Mouse (Mus musculus) megakaryocyte progenitor cell, adult 5-6 weeks (primary cell): Measurements from ENCODE around the gene 1700025F22Rik. TPM values are rescaled to one million over a fixed set of nuclear protein-coding genes. Genes with fewer than 3 reads are reported as not detected.
"Not testable (repeated sequence)": the region's sequence is repeated elsewhere in the genome, so short reads cannot be mapped to it uniquely, and the experiment has no call there.

Source experiments
- ATAC-seq: replicated peaks from 2 replicates; pipeline ENCODE4 v1.8.0; 2016; ENCODE audit warnings: mild to moderate bottlenecking, moderate TSS enrichment, inconsistent platforms; ENCODE audit not compliant: poor library complexity
- total RNA-seq, 2 experiments: library from RNA; stranded (forward) in 1 of 2; stranded (reverse) in 1 of 2; fragments of 157-497, 149-512 nt in 1 of 2; fragments of 200-1000 nt in 1 of 2; gene quantifications; 2 replicates each; pipeline versions ENCODE4 v1.2.3 to v1.2.4; 2015 to 2017

The 1700025F22Rik gene
- not detected in 2 replicates for total RNA-seq (2015)
- not detected in 2 replicates for total RNA-seq (2017)

GRCm38 (mm10) chr19:11165172-11165571 lies at the start of gene 1700025F22Rik:
TSS of gene 1700025F22Rik (minus strand) at chr19:11165320.
- peak; percentile 68 for ATAC-seq

- ATAC-seq: no peak
Measured at GRCm38 (mm10) chr19:11196546-11196945, 31.4 kb upstream of the 1700025F22Rik start, which contains the start of gene Ms4a13. TSS of gene Ms4a13 (minus strand) at chr19:11196737.

- no peak; the same call in 1 of the 2 replicates for ATAC-seq
Measured at GRCm38 (mm10) chr19:11192552-11192951, 27.4 kb upstream of the 1700025F22Rik start.

- no peak for ATAC-seq
Measured at GRCm38 (mm10) chr19:11184121-11184520, 19.0 kb upstream of the 1700025F22Rik start.

GRCm38 (mm10) chr19:11177464-11177863 lies 12.3 kb upstream of the 1700025F22Rik start:
- ATAC-seq: no peak

- not testable (repeated sequence) for ATAC-seq
Measured at GRCm38 (mm10) chr19:11157890-11158289, 7.2 kb downstream of the 1700025F22Rik start.

- ATAC-seq: no peak
Measured at GRCm38 (mm10) chr19:11135336-11135735, 29.8 kb downstream of the 1700025F22Rik start.

- ATAC-seq: no peak
Measured at GRCm38 (mm10) chr19:11134852-11135251, 30.3 kb downstream of the 1700025F22Rik start.

- ATAC-seq: not testable (repeated sequence)
Measured at GRCm38 (mm10) chr19:11130776-11131175, 34.3 kb downstream of the 1700025F22Rik start, which contains the start of gene 1700017D01Rik. TSS of gene 1700017D01Rik (minus strand) at chr19:11130876.

GRCm38 (mm10) chr19:11129702-11130101 lies 35.4 kb downstream of the 1700025F22Rik start:
- no peak for ATAC-seq

- peak; percentile 96 for ATAC-seq
Measured at GRCm38 (mm10) chr19:11121016-11121420, 44.1 kb downstream of the 1700025F22Rik start.

- peak; percentile 66 for ATAC-seq
Measured at GRCm38 (mm10) chr19:11119338-11119737, 45.8 kb downstream of the 1700025F22Rik start.

GRCm38 (mm10) chr19:11107746-11108145 lies 57.4 kb downstream of the 1700025F22Rik start:
- ATAC-seq: peak; percentile 96

- ATAC-seq: peak; percentile 63
Measured at GRCm38 (mm10) chr19:11101880-11102279, 63.2 kb downstream of the 1700025F22Rik start.

- ATAC-seq: peak; percentile 61
Measured at GRCm38 (mm10) chr19:11098401-11098800, 66.7 kb downstream of the 1700025F22Rik start.

GRCm38 (mm10) chr19:11092131-11092530 lies 73.0 kb downstream of the 1700025F22Rik start:
- ATAC-seq: peak; percentile 50; the same call in 1 of the 2 replicates

Other genes with a start within 250 kb of the 1700025F22Rik start
- gene Zp1, start 244.7 kb downstream of the 1700025F22Rik start, total RNA-seq (2015): not detected in 2 replicates
- gene Zp1, start 244.7 kb downstream of the 1700025F22Rik start, total RNA-seq (2017): not detected in 2 replicates
- gene Ptgdr2, start 228.2 kb downstream of the 1700025F22Rik start, total RNA-seq (2015): 0.07 and 0.17 TPM in 2 replicates
- 0.07 TPM in 1 of 2 replicates, not detected in the other for gene Ptgdr2, start 228.2 kb downstream of the 1700025F22Rik start, total RNA-seq (2017)
- gene Ccdc86, start 216.1 kb downstream of the 1700025F22Rik start, total RNA-seq (2015): 28.1 and 31.0 TPM in 2 replicates
- gene Ccdc86, start 216.1 kb downstream of the 1700025F22Rik start, total RNA-seq (2017): 17.6 and 20.5 TPM in 2 replicates
- gene Ms4a10, start 190.7 kb downstream of the 1700025F22Rik start, total RNA-seq (2015): not detected in 2 replicates
- gene Ms4a10, start 190.7 kb downstream of the 1700025F22Rik start, total RNA-seq (2017): not detected in 2 replicates
- not detected in 2 replicates for gene Ms4a15, start 172.1 kb downstream of the 1700025F22Rik start, total RNA-seq (2015)
- gene Ms4a15, start 172.1 kb downstream of the 1700025F22Rik start, total RNA-seq (2017): not detected in 2 replicates
- gene Ms4a18, start 147.3 kb downstream of the 1700025F22Rik start, total RNA-seq (2015): not detected in 2 replicates
- not detected in 2 replicates for gene Ms4a18, start 147.3 kb downstream of the 1700025F22Rik start, total RNA-seq (2017)
- 0.17 TPM in 1 of 2 replicates, not detected in the other for gene Ms4a8a, start 84.2 kb downstream of the 1700025F22Rik start, total RNA-seq (2015)
- 1.5 TPM in 1 of 2 replicates, not detected in the other for gene Ms4a8a, start 84.2 kb downstream of the 1700025F22Rik start, total RNA-seq (2017)
- not detected in 2 replicates for gene 1700017D01Rik, start 34.4 kb downstream of the 1700025F22Rik start, total RNA-seq (2015)
- gene 1700017D01Rik, start 34.4 kb downstream of the 1700025F22Rik start, total RNA-seq (2017): not detected in 2 replicates
- gene Ms4a13, start 31.4 kb upstream of the 1700025F22Rik start, total RNA-seq (2015): not detected in 2 replicates
- not detected in 2 replicates for gene Ms4a13, start 31.4 kb upstream of the 1700025F22Rik start, total RNA-seq (2017)
- not detected in 2 replicates for gene Ms4a12, start 67.1 kb upstream of the 1700025F22Rik start, total RNA-seq (2015)
- not detected in 2 replicates for gene Ms4a12, start 67.1 kb upstream of the 1700025F22Rik start, total RNA-seq (2017)
- gene Ms4a1, start 100.9 kb upstream of the 1700025F22Rik start, total RNA-seq (2015): not detected in 2 replicates
- not detected in 2 replicates for gene Ms4a1, start 100.9 kb upstream of the 1700025F22Rik start, total RNA-seq (2017)
- not detected in 2 replicates for gene Ms4a5, start 118.6 kb upstream of the 1700025F22Rik start, total RNA-seq (2015)
- gene Ms4a5, start 118.6 kb upstream of the 1700025F22Rik start, total RNA-seq (2017): not detected in 2 replicates
- gene Ms4a14, start 149.1 kb upstream of the 1700025F22Rik start, total RNA-seq (2015): not detected in 2 replicates
- gene Ms4a14, start 149.1 kb upstream of the 1700025F22Rik start, total RNA-seq (2017): not detected in 2 replicates
- not detected in 2 replicates for gene Ms4a7, start 170.8 kb upstream of the 1700025F22Rik start, total RNA-seq (2015)
- 0.64 TPM in 1 of 2 replicates, not detected in the other for gene Ms4a7, start 170.8 kb upstream of the 1700025F22Rik start, total RNA-seq (2017)
- gene Ms4a4a, start 210.2 kb upstream of the 1700025F22Rik start, total RNA-seq (2015): 0.49 TPM in 1 of 2 replicates, not detected in the other
- gene Ms4a4a, start 210.2 kb upstream of the 1700025F22Rik start, total RNA-seq (2017): not detected in 2 replicates
- 17.5 and 21.6 TPM in 2 replicates for gene Ms4a4c, start 239.4 kb upstream of the 1700025F22Rik start, total RNA-seq (2015)
- 15.8 and 18.6 TPM in 2 replicates for gene Ms4a4c, start 239.4 kb upstream of the 1700025F22Rik start, total RNA-seq (2017)